Mouse (Mus musculus): ENCODE data around the gene B230217C12Rik. TPM values are rescaled to one million over a fixed set of nuclear protein-coding genes. Genes with fewer than 3 reads are reported as not detected.

B230217C12Rik gene
- total and polyA plus RNA-seq, 2 experiments from 2014 or later, result 21.0 to 31.5 TPM

DNA sequence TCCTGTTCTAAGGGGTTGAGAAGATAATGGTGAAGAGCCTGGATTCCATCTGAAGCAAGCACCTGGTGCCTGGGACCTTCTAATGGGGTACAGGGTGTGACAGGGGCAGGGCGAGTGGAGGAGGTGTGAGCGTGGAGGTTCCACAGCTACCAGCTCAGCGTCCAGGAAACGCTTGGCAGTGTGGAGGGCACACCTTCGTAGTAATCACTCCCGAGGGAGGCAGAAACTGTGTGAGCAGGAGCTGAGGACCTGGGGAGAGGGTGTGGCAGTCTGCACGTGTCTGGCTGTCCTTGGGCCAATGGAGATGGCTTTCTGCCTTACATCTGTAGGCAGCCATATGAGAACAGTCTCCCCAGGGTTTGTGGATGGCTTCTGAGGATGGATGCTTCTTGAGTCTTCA is 27.5 kb upstream of the B230217C12Rik start:
- H3K4me3 ChIP-seq (ENCODE audit: low read depth, low read length), result no peak overlapping the region
- peaks cover 35% of the 10 kb centered on the region for H3K36me3 ChIP-seq (ENCODE audit: insufficient read depth)
- ATAC-seq (peak; percentile 42), DNase-seq (peak; percentile 34)
- H3K9ac ChIP-seq, result peak overlapping the region; percentile 48
- no peaks in the 10 kb centered on the region for H3K27me3 ChIP-seq (ENCODE audit: insufficient read depth, low read length)
- H3K4me1 ChIP-seq (ENCODE audit: insufficient read depth), result peaks cover 32% of the 10 kb centered on the region
- no peaks in the 10 kb centered on the region for H3K9me3 ChIP-seq (ENCODE audit: low read length)
- WGBS, result 31% methylated on average over 7 of the region's 7 CpGs
- peak overlapping the region; percentile 45 for H3K4me2 ChIP-seq (ENCODE audit: low read depth)
- peak overlapping the region; percentile 86 for H3K27ac ChIP-seq (ENCODE audit: low read depth, low read length)
- TF ChIP-seq CTCF (IDR thresholded peaks at IDR 0.05; ENCODE audit: low read depth), result no peak

DNA sequence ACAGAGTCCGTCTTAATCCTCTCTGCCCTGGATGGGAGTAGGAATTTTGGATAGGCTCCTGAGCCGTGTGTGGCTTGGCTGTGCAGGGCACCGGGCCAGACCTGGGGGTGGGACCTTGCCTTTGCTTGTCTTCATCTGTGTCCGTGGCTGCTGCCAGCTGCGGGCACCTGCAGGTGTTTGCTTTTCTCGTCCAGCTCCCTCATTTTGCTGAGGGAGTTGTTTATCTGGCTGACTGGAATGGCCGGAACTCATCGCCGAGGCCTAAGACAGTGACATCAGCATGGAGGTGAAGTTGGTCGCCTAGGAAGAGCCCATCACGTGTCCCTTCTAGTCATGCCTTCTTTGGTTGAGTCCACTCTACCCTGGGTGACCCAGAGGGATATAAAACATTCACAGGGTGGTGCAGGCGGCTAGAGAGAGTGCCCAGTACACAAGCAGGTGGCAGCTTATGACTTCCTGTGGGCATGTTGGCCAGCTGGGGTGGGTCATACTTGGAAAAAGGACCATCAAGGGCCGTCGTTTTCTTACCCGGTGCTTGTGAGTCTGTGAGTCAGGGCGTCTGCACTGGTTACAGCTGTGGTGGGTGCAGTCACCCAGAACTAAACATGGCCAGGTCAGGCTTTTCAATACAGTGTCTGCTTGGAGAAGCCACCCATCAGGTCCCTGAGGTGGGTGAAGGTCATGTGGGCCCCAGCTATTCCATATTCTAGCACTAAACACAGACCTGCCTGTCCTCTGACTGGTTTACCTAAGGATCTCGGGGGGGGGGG is 26.6 kb upstream of the B230217C12Rik start:
- no peak for TF ChIP-seq CTCF (IDR thresholded peaks at IDR 0.05; ENCODE audit: low read depth)
- ATAC-seq (no peak), DNase-seq (no peak)
- Histone ChIP-seq H3K36me3 (ENCODE audit: insufficient read depth) (peaks cover 27% of the 10 kb centered on the region), H3K27me3 (ENCODE audit: insufficient read depth, low read length) (no peaks in the 10 kb centered on the region), H3K4me2 (ENCODE audit: low read depth) (0 out of 2 replicates have a peak overlapping the region, but pooled peaks have one; percentile 45), H3K27ac (ENCODE audit: low read depth, low read length) (peak overlapping the region; percentile 86), H3K9me3 (ENCODE audit: low read length) (no peaks in the 10 kb centered on the region), H3K4me3 (ENCODE audit: low read depth, low read length) (no peak overlapping the region), H3K4me1 (ENCODE audit: insufficient read depth) (peaks cover 24% of the 10 kb centered on the region), H3K9ac (no peak overlapping the region)
- 67% methylated on average over 17 of the region's 17 CpGs for WGBS

DNA sequence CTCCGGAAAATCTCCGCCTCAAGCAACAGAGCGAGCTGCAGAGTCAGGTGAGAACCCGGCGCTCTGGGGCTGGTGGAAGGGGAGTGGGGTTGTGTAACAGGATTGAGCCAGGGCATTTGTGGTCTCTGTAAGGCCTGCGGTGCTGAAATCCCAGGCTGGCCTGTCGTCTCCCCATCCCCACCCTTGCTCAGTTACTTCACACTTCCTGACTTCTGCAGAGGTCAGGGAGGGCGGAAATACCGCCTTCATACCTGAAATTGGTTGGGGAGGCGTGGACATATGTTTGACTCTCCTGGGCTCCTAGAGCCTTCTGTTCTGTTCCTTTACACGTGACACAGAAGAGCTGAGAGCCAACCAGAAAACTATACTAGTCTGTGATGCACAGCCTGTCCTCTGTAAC is 24.8 kb upstream of the B230217C12Rik start:
- ATAC-seq (no peak), DNase-seq (no peak)
- H3K9me3 ChIP-seq (ENCODE audit: low read length), result no peaks in the 10 kb centered on the region
- H3K36me3 ChIP-seq (ENCODE audit: insufficient read depth), result peaks cover 34% of the 10 kb centered on the region
- no peak overlapping the region for H3K27ac ChIP-seq (ENCODE audit: low read depth, low read length)
- H3K4me2 ChIP-seq (ENCODE audit: low read depth), result no peak overlapping the region
- no peak overlapping the region for H3K4me3 ChIP-seq (ENCODE audit: low read depth, low read length)
- TF ChIP-seq CTCF (IDR thresholded peaks at IDR 0.05; ENCODE audit: low read depth), result no peak
- H3K4me1 ChIP-seq (ENCODE audit: insufficient read depth), result peaks cover 22% of the 10 kb centered on the region
- 78% methylated on average over 11 of the region's 11 CpGs for WGBS
- no peak overlapping the region for H3K9ac ChIP-seq
- no peaks in the 10 kb centered on the region for H3K27me3 ChIP-seq (ENCODE audit: insufficient read depth, low read length)

DNA sequence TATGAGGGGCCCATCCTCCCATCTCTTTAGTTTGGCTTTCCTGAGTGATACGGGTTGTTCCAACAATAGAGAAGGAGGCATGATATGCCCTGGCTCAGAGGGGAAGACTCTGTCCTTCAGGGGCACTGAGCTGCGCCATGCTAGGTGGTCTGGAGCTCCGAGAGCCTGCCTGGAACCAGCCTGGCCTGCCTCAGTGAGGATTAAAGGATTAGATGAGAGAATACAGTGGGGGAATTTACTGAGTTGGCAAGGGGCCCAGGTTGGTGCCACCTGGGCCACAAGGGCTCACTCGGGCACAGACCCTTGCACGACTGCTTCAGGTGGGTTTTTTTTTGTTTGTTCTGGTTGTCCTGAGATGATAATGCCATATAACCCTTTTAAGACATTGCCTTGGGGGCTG is 24.4 kb upstream of the B230217C12Rik start:
- Histone ChIP-seq H3K4me2 (ENCODE audit: low read depth) (no peak overlapping the region), H3K9me3 (ENCODE audit: low read length) (no peaks in the 10 kb centered on the region), H3K27me3 (ENCODE audit: insufficient read depth, low read length) (no peaks in the 10 kb centered on the region), H3K4me3 (ENCODE audit: low read depth, low read length) (no peak overlapping the region), H3K36me3 (ENCODE audit: insufficient read depth) (peaks cover 37% of the 10 kb centered on the region), H3K9ac (no peak overlapping the region), H3K4me1 (ENCODE audit: insufficient read depth) (peaks cover 22% of the 10 kb centered on the region), H3K27ac (ENCODE audit: low read depth, low read length) (no peak overlapping the region)
- ATAC-seq (no peak), DNase-seq (no peak)
- no peak for TF ChIP-seq CTCF (IDR thresholded peaks at IDR 0.05; ENCODE audit: low read depth)
- WGBS, result 40% methylated on average over 5 of the region's 5 CpGs

DNA sequence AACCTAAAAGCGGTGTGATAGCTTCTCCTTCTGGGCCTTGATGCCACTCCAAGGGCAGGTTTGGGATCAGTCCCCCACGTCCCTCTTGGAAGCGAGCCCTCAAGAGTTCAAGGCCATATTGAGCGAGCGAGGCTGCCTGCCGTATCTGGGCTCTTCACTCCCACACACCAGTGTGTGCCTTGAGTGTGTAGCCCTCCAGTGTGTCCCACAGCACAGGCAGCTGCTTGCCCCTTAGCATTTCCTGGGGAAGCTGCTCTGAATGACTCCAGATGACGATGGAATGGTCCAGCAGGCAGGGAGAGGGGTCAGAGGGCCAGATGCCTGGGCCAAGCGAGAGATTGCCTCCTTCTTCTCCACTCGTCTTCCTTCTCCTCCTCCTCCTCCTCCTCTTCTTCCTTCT is 23.7 kb upstream of the B230217C12Rik start:
- peaks cover 41% of the 10 kb centered on the region for H3K36me3 ChIP-seq (ENCODE audit: insufficient read depth)
- 76% methylated on average over 9 of the region's 9 CpGs for WGBS
- no peak overlapping the region for H3K9ac ChIP-seq
- no peak overlapping the region for H3K27ac ChIP-seq (ENCODE audit: low read depth, low read length)
- H3K4me2 ChIP-seq (ENCODE audit: low read depth), result no peak overlapping the region
- ATAC-seq, result no peak
- H3K4me3 ChIP-seq (ENCODE audit: low read depth, low read length), result no peak overlapping the region
- H3K9me3 ChIP-seq (ENCODE audit: low read length), result no peaks in the 10 kb centered on the region
- TF ChIP-seq CTCF (IDR thresholded peaks at IDR 0.05; ENCODE audit: low read depth), result no peak
- DNase-seq, result no peak
- peaks cover 16% of the 10 kb centered on the region for H3K4me1 ChIP-seq (ENCODE audit: insufficient read depth)
- no peaks in the 10 kb centered on the region for H3K27me3 ChIP-seq (ENCODE audit: insufficient read depth, low read length)

DNA sequence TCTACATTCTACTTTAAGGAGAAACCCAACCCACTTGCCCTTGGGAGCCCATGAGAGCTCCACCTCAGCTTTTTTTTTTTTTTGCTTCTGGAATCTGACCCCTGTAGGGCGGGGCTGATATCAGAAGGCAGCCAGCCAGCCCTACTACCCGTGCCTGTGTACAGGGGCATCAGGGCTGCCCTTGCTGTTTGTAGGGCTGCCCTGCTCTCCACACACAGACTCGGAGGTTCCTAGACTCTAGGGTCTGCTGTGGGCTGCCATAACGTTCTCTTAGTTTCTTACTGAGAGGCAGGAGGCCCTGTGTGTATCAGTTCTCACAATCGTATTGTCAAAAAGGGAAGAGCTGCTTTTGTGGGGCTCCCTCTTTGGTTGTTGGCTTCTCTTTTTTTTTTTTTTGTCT is 23.2 kb upstream of the B230217C12Rik start:
- Histone ChIP-seq H3K36me3 (ENCODE audit: insufficient read depth) (peaks cover 43% of the 10 kb centered on the region), H3K9ac (no peak overlapping the region), H3K27ac (ENCODE audit: low read depth, low read length) (no peak overlapping the region), H3K9me3 (ENCODE audit: low read length) (no peaks in the 10 kb centered on the region), H3K4me2 (ENCODE audit: low read depth) (no peak overlapping the region), H3K4me3 (ENCODE audit: low read depth, low read length) (no peak overlapping the region), H3K27me3 (ENCODE audit: insufficient read depth, low read length) (no peaks in the 10 kb centered on the region), H3K4me1 (ENCODE audit: insufficient read depth) (peaks cover 12% of the 10 kb centered on the region)
- 46% methylated on average over 5 of the region's 5 CpGs for WGBS
- no peak for ATAC-seq
- DNase-seq, result no peak
- TF ChIP-seq CTCF (IDR thresholded peaks at IDR 0.05; ENCODE audit: low read depth), result no peak

DNA sequence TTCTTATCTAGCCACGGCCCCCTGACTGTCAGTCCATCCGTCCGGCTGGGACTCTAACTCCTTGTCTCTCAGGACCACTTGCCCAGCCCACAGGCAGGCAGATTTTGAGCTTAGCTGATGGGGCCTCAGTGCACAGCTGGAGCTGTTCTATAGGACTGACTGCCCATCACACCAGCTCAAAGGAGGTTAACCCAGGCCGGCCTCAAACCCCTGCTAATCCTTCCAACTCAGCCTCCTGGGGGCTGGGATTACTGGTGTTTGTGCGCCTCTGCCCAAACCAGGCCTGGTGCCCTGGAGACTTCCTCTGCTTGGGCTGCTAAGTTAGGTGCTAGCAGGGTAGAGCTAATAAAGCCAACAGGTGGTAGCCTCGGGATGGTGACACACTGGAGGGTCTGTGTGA is 22.6 kb upstream of the B230217C12Rik start:
- no peak for ATAC-seq
- WGBS, result 33% methylated on average over 6 of the region's 6 CpGs

More for the DNA sequence above, 22.6 kb upstream of the B230217C12Rik start:
- no peak overlapping the region for H3K9ac ChIP-seq
- 0 out of 2 replicates have a peak overlapping the region, but pooled peaks have one; percentile 62 for H3K27ac ChIP-seq (ENCODE audit: low read depth, low read length)
- H3K27me3 ChIP-seq (ENCODE audit: insufficient read depth, low read length), result no peaks in the 10 kb centered on the region
- TF ChIP-seq CTCF (IDR thresholded peaks at IDR 0.05; ENCODE audit: low read depth), result no peak
- peaks cover 50% of the 10 kb centered on the region for H3K36me3 ChIP-seq (ENCODE audit: insufficient read depth)
- no peak overlapping the region for H3K4me3 ChIP-seq (ENCODE audit: low read depth, low read length)
- H3K4me1 ChIP-seq (ENCODE audit: insufficient read depth), result peaks cover 7% of the 10 kb centered on the region
- no peak for DNase-seq
- no peak overlapping the region for H3K4me2 ChIP-seq (ENCODE audit: low read depth)
- no peaks in the 10 kb centered on the region for H3K9me3 ChIP-seq (ENCODE audit: low read length)
